Mouse (Mus musculus) liver, embryonic 14.5 days (tissue): Measurements from ENCODE around the gene Gm17509.

Source experiments
- CTCF ChIP-seq: IDR thresholded peaks from 2 replicates; pipeline ENCODE4 v1.5.1; 2016; ENCODE audit warnings: antibody characterized with exemption, low read depth, control low read depth
- EP300 ChIP-seq: IDR thresholded peaks from 2 replicates; pipeline ENCODE4 v1.6.1; 2016; ENCODE audit warnings: antibody characterized with exemption, low read depth

GRCm38 (mm10) chr13:117242063-117242462 lies 21.2 kb upstream of the Gm17509 start:
- TF ChIP-seq CTCF (no peak), EP300 (0 out of 2 replicates have a peak, but pooled peaks have one; percentile 12)
